Mouse (Mus musculus) stomach, postnatal 0 days (tissue): ENCODE results near the gene Eya4. TPM values are rescaled to one million over a fixed set of nuclear protein-coding genes. Genes with fewer than 3 reads are reported as not detected.

Experiments
- ATAC-seq: fragments of 200-750 bp; cut with Nextera tagmentation; 2 replicates; pipeline ENCODE4 v1.8.0; 2017; ENCODE audit not compliant: low FRiP score, low TSS enrichment
- DNase-seq: peaks from one replicate; pipeline ENCODE4 v3.0.0-alpha.2; 2016; ENCODE audit warnings: low spot score
- H3K27ac ChIP-seq: fragments of 300-500 bp; sonication (generic); replicated peaks from 2 replicates; pipeline ENCODE4 v1.5.1; 2014; ENCODE audit warnings: mild to moderate bottlenecking, control low read depth
- H3K27me3 ChIP-seq: fragments of 300-500 bp; sonication (generic); 2 replicates; pipeline ENCODE4 v1.6.1; 2014; ENCODE audit warnings: low read length; ENCODE audit not compliant: control insufficient read depth, insufficient read depth
- H3K36me3 ChIP-seq: fragments of 300-500 bp; sonication (generic); 2 replicates; pipeline ENCODE4 v1.6.1; 2014; ENCODE audit warnings: low read length, mixed read lengths; ENCODE audit not compliant: control insufficient read depth, insufficient read depth
- H3K4me1 ChIP-seq: fragments of 300-500 bp; sonication (generic); replicated peaks from 2 replicates; pipeline ENCODE4 v1.6.1; 2014; ENCODE audit warnings: antibody characterized with exemption; ENCODE audit not compliant: control insufficient read depth, insufficient read depth
- H3K4me2 ChIP-seq: fragments of 300-500 bp; sonication (generic); replicated peaks from 2 replicates; pipeline ENCODE4 v1.6.1; 2014; ENCODE audit warnings: low read depth, mild to moderate bottlenecking, control low read depth, moderate library complexity
- H3K4me3 ChIP-seq: fragments of 300-500 bp; sonication (generic); 2 replicates; pipeline ENCODE4 v1.5.1; 2014; ENCODE audit warnings: low read depth, low read length, control low read depth
- H3K9ac ChIP-seq: fragments of 300-500 bp; sonication (generic); 2 replicates; pipeline ENCODE4 v1.6.1; 2014; ENCODE audit warnings: mild to moderate bottlenecking, low read length, control low read depth, mixed read lengths
- H3K9me3 ChIP-seq: fragments of 300-500 bp; sonication (generic); 2 replicates; pipeline ENCODE4 v1.6.1; 2016; ENCODE audit warnings: low read length; ENCODE audit not compliant: control insufficient read depth
- CTCF ChIP-seq: IDR thresholded peaks from 2 replicates; pipeline ENCODE4 v1.5.1; 2016; ENCODE audit warnings: antibody characterized with exemption, low read depth, mild to moderate bottlenecking, moderate library complexity
- EP300 ChIP-seq: optimal IDR thresholded peaks from 2 replicates; pipeline ENCODE3; 2016; ENCODE audit warnings: antibody characterized with exemption
- WGBS: fragments of 180-500 bp; shearing (Covaris S2); extraction: QIAGEN DNeasy Blood & Tissue Kit; methylation state at CpG from one replicate; pipeline ENCODE4 v1.1.7; 2014; 5-methylcytosine and 5-hydroxymethylcytosine counted together
- polyA plus RNA-seq: library from polyadenylated mRNA; unstranded; fragments of >200 nt; fragmentation: Nextera tagmentation; extraction: Ambion mirVana; gene quantifications from 2 replicates; pipeline ENCODE4 v1.2.1, GENCODE M21; 2015

Gene Eya4
- polyA plus RNA-seq, 1 experiment from 2014 or later, result 0.33 TPM

DNA sequence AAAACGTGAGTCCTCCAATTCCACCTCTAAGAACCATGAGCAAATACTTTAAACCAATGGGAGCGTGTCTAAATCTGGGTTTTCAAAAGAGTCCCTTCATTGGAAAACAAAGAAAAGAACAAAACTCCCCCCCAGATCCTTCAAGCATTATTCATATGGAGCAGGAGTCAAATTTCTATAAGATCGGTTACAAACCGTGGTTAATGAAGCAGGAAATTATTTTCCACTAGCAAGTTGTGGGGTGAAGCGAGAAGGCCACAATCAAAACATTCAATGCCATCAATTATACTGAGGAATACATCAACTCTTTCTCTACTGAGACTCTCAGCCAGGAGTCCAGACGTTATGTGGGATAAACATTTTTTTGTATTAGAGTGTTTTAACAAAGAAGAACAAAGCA lies 171.3 kb downstream of the Eya4 start:
- Histone ChIP-seq H3K9ac (no peak overlapping the region), H3K4me1 (no peaks in the 10 kb centered on the region), H3K4me2 (no peak overlapping the region), H3K27me3 (no peaks in the 10 kb centered on the region), H3K4me3 (no peak overlapping the region), H3K9me3 (no peaks in the 10 kb centered on the region), H3K36me3 (no peaks in the 10 kb centered on the region), H3K27ac (no peak overlapping the region)
- WGBS, result 47% methylated on average over 6 of the region's 6 CpGs
- TF ChIP-seq EP300 (no peak), CTCF (no peak)
- ATAC-seq (no peak), DNase-seq (no peak)

- WGBS, result 50% methylated on average over 5 of the region's 5 CpGs
- H3K9ac ChIP-seq, result no peak overlapping the region
- no peak overlapping the region for H3K27ac ChIP-seq
- H3K4me3 ChIP-seq, result no peak overlapping the region
- DNase-seq, result no peak
- H3K27me3 ChIP-seq, result no peaks in the 10 kb centered on the region
- TF ChIP-seq CTCF (no peak), EP300 (no peak)
- no peaks in the 10 kb centered on the region for H3K9me3 ChIP-seq
- H3K36me3 ChIP-seq, result no peaks in the 10 kb centered on the region
- peak overlapping the region; percentile 31 for H3K4me2 ChIP-seq
- no peak for ATAC-seq
- no peaks in the 10 kb centered on the region for H3K4me1 ChIP-seq
These were observed 173.1 kb downstream of the Eya4 start for GRCm38 (mm10) chr10:23177347-23178046.

DNA sequence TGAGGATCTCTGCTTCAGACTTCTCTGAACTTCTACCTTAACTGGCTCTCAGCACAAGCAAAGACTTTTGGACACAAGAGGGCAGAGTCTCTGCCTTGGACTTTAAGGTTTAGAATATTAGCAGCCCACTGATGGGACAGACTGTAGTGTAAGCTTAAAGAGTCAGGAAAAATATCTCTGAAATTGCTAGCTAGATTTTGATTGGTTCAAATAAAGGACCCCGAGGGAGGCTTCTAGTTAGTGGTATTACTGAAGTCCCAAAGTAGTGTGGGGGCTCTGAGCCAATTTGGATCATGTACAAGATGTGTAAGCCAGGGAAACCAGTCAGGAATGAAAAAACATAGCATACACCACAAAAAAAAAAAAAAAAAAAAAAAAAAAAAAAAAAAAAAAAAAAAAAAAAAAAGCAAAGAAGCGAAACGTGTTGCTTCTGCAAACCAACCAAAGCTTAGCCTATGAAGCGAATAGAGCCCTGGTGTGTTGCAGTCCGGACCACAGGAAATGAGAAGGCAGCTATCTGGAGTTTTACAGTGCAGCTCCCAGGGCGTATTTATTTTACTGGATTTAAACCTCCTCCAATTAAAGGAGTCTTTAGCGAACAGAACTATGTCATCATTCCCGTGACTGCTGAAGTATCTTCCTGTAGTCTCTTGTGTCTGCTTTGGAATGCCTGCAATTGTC lies 173.8 kb downstream of the Eya4 start:
- Histone ChIP-seq H3K9ac (no peak overlapping the region), H3K4me3 (no peak overlapping the region), H3K27ac (no peak overlapping the region), H3K27me3 (no peaks in the 10 kb centered on the region), H3K4me2 (peak overlapping the region; percentile 31), H3K36me3 (no peaks in the 10 kb centered on the region), H3K4me1 (no peaks in the 10 kb centered on the region), H3K9me3 (no peaks in the 10 kb centered on the region)
- WGBS, result 34% methylated on average over 8 of the region's 8 CpGs
- TF ChIP-seq CTCF (peak; percentile 59), EP300 (no peak)
- ATAC-seq, result no peak
- no peak for DNase-seq

- H3K9me3 ChIP-seq, result no peaks in the 10 kb centered on the region
These were observed 179.0 kb downstream of the Eya4 start for GRCm38 (mm10) chr10:23171541-23171940.

GRCm38 (mm10) chr10:23165089-23165642 lies 185.4 kb downstream of the Eya4 start:
- ATAC-seq (no peak), DNase-seq (no peak)
- TF ChIP-seq EP300, result no peak
- TF ChIP-seq CTCF, result no peak
- Histone ChIP-seq H3K27me3 (no peaks in the 10 kb centered on the region), H3K4me3 (no peak overlapping the region), H3K4me1 (no peaks in the 10 kb centered on the region), H3K27ac (no peak overlapping the region), H3K4me2 (no peak overlapping the region), H3K36me3 (no peaks in the 10 kb centered on the region), H3K9me3 (no peaks in the 10 kb centered on the region), H3K9ac (no peak overlapping the region)
- WGBS, result 56% methylated on average over 7 of the region's 7 CpGs

More at GRCm38 (mm10) chr10:23171541-23171940, 179.0 kb downstream of the Eya4 start:
- DNase-seq (no peak), ATAC-seq (no peak)
- WGBS, result 87% methylated on average over 7 of the region's 7 CpGs
- Histone ChIP-seq H3K36me3 (no peaks in the 10 kb centered on the region), H3K4me2 (no peak overlapping the region), H3K27me3 (no peaks in the 10 kb centered on the region), H3K4me1 (no peaks in the 10 kb centered on the region), H3K9ac (no peak overlapping the region), H3K4me3 (no peak overlapping the region), H3K27ac (no peak overlapping the region)
- TF ChIP-seq CTCF, result no peak
- no peak for TF ChIP-seq EP300

- Histone ChIP-seq H3K4me1 (no peaks in the 10 kb centered on the region; the same call in 1 of the 2 replicates), H3K9me3 (no peaks in the 10 kb centered on the region), H3K4me3 (no peak overlapping the region), H3K36me3 (no peaks in the 10 kb centered on the region), H3K27me3 (no peaks in the 10 kb centered on the region), H3K4me2 (no peak overlapping the region), H3K9ac (no peak overlapping the region), H3K27ac (no peak overlapping the region)
- ATAC-seq (no peak), DNase-seq (no peak)
- 27% methylated on average over 10 of the region's 10 CpGs for WGBS
- TF ChIP-seq CTCF (no peak), EP300 (no peak)
These were observed 190.7 kb downstream of the Eya4 start for GRCm38 (mm10) chr10:23159844-23160243.
